Comparison of ENCODE assay signal across 38 mouse cellular contexts in genomic region chr11:58698862-58699261, GRCm38 (mm10). TPM values are rescaled to one million over a fixed set of nuclear protein-coding genes. Genes with fewer than 3 reads are reported as not detected.
"Had no signal": no experiment of that assay in that cellular context is flagged by ENCODE, and none has a peak within 500 bp of the region (broad histone marks: within the 10 kb centered on the region; RNA-seq: fewer than 3 reads in every experiment).

TSS of gene Olfr319 (plus strand) at chr11:58699162.

- H3K4me1 ChIP-seq: limb, embryonic 10.5 days; limb, embryonic 12.5 days; limb, embryonic 13.5 days; limb, embryonic 15.5 days; liver, embryonic 12.5 days; liver, embryonic 13.5 days; liver, embryonic 15.5 days; lung, embryonic 15.5 days; midbrain, embryonic 10.5 days; midbrain, embryonic 12.5 days; midbrain, embryonic 13.5 days; midbrain, embryonic 15.5 days; neural tube, embryonic 12.5 days had no signal

- H3K4me3 ChIP-seq: limb, embryonic 10.5 days; limb, embryonic 12.5 days; limb, embryonic 13.5 days; limb, embryonic 15.5 days; liver, embryonic 12.5 days; liver, embryonic 13.5 days; liver, embryonic 15.5 days; lung, embryonic 15.5 days; megakaryocyte, embryonic 14.5 days; midbrain, embryonic 10.5 days; midbrain, embryonic 12.5 days; midbrain, embryonic 13.5 days; midbrain, embryonic 15.5 days; myocyte; neural tube, embryonic 12.5 days had no signal

- H3K4me2 ChIP-seq: limb, embryonic 12.5 days; limb, embryonic 13.5 days; limb, embryonic 15.5 days; liver, embryonic 11.5 days; liver, embryonic 12.5 days; liver, embryonic 13.5 days; liver, embryonic 15.5 days; lung, embryonic 14.5 days; lung, embryonic 15.5 days; midbrain, embryonic 11.5 days; midbrain, embryonic 12.5 days; midbrain, embryonic 13.5 days; midbrain, embryonic 15.5 days; neural tube, embryonic 12.5 days had no signal

- ATAC-seq: liver, embryonic 12.5 days; liver, postnatal 0 days; lung, postnatal 0 days; midbrain, embryonic 13.5 days; midbrain, embryonic 15.5 days; midbrain, embryonic 16.5 days had no signal

- H3K36me3 ChIP-seq: limb, embryonic 10.5 days; limb, embryonic 12.5 days; limb, embryonic 13.5 days; limb, embryonic 15.5 days; liver, embryonic 12.5 days; liver, embryonic 13.5 days; liver, embryonic 15.5 days; lung, embryonic 15.5 days; midbrain, embryonic 10.5 days; midbrain, embryonic 12.5 days; midbrain, embryonic 13.5 days; midbrain, embryonic 15.5 days; neural tube, embryonic 12.5 days had no signal

- H3K9me3 ChIP-seq: limb, embryonic 15.5 days; liver, embryonic 15.5 days; lung, embryonic 15.5 days had no signal

- H3K27me3 ChIP-seq: limb, embryonic 12.5 days; limb, embryonic 13.5 days; limb, embryonic 15.5 days; liver, embryonic 12.5 days; liver, embryonic 13.5 days; liver, embryonic 15.5 days; lung, embryonic 15.5 days; megakaryocyte, embryonic 14.5 days; midbrain, embryonic 12.5 days; midbrain, embryonic 13.5 days; midbrain, embryonic 15.5 days; neural tube, embryonic 12.5 days had no signal

- DNase-seq: liver; liver, embryonic 13.5 days; liver, postnatal 0 days; lung, adult 18-20 months; lung, adult 2 months; lung, embryonic 14.5 days; lung, postnatal 10 days; lung, postnatal 14 days; lung, postnatal 36 days; lung, postnatal 4 days; midbrain, embryonic 14.5 days had no signal

- H3K9ac ChIP-seq: limb, embryonic 12.5 days; limb, embryonic 13.5 days; limb, embryonic 15.5 days; liver, embryonic 12.5 days; liver, embryonic 13.5 days; liver, embryonic 14.5 days; liver, embryonic 15.5 days; liver, postnatal 0 days; lung, embryonic 14.5 days; lung, embryonic 15.5 days; midbrain, embryonic 12.5 days; midbrain, embryonic 13.5 days; midbrain, embryonic 15.5 days; neural tube, embryonic 12.5 days had no signal

- H3K27ac ChIP-seq: limb, embryonic 10.5 days; limb, embryonic 12.5 days; limb, embryonic 13.5 days; limb, embryonic 15.5 days; liver, embryonic 12.5 days; liver, embryonic 13.5 days; liver, embryonic 14.5 days; liver, embryonic 15.5 days; lung, embryonic 15.5 days; macrophage; midbrain, embryonic 10.5 days; midbrain, embryonic 12.5 days; midbrain, embryonic 13.5 days; midbrain, embryonic 15.5 days; neural tube, embryonic 12.5 days had no signal

RNA-seq across cellular contexts. Expression of gene Olfr319, which starts in this region (rescaled TPM):
- polyA plus RNA-seq: limb, embryonic 10.5 days; limb, embryonic 11.5 days; limb, embryonic 12.5 days; limb, embryonic 13.5 days; limb, embryonic 14.5 days; limb, embryonic 15.5 days; liver, adult 2 months; liver, embryonic 11.5 days; liver, embryonic 12.5 days; liver, embryonic 13.5 days; liver, embryonic 14.5 days; liver, embryonic 15.5 days; liver, embryonic 16.5 days; liver, postnatal 0 days; lung, adult 2 months; lung, embryonic 14.5 days; lung, embryonic 15.5 days; lung, embryonic 16.5 days; lung, postnatal 0 days; macrophage; midbrain, embryonic 10.5 days; midbrain, embryonic 11.5 days; midbrain, embryonic 12.5 days; midbrain, embryonic 13.5 days; midbrain, embryonic 14.5 days; midbrain, embryonic 15.5 days; midbrain, embryonic 16.5 days; midbrain, postnatal 0 days; myocyte; neural tube, embryonic 11.5 days; neural tube, embryonic 12.5 days had no signal
